Mouse (Mus musculus) lung, adult 2 months (tissue): ENCODE data around the gene Wfikkn1.

Source experiments
- CTCF ChIP-seq: fragments of 200-500 bp; IDR thresholded peaks from 2 replicates; pipeline ENCODE4 v1.5.1; 2011; ENCODE audit warnings: mild to moderate bottlenecking, low read length, control low read depth; ENCODE audit not compliant: insufficient read depth
- POLR2A ChIP-seq: fragments of 200-500 bp; IDR thresholded peaks from 2 replicates; pipeline ENCODE4 v1.6.1; 2011; ENCODE audit warnings: low read depth, mild to moderate bottlenecking, control low read depth, low read length, borderline replicate concordance; ENCODE audit errors: extremely low read depth

- no peak for TF ChIP-seq CTCF
- no peak for TF ChIP-seq POLR2A
Observed at GRCm38 (mm10) chr17:25837533-25837932, 43.1 kb downstream of the Wfikkn1 start.
